Mouse (Mus musculus) ES-Bruce4 (cell line): ENCODE measurements around the gene Mcrip1.

Experiments
- CTCF ChIP-seq: IDR thresholded peaks from one replicate; pipeline ENCODE4 v1.8.1; 2011; ENCODE audit warnings: low read depth, low read length
- EP300 ChIP-seq: IDR thresholded peaks from 2 replicates; pipeline ENCODE4 v1.6.1; 2011; ENCODE audit warnings: low read depth, low read length; ENCODE audit not compliant: insufficient read depth
- POLR2A ChIP-seq: IDR thresholded peaks from one replicate; pipeline ENCODE4 v1.8.1; 2011; ENCODE audit warnings: low read length; ENCODE audit not compliant: insufficient read depth

DNA sequence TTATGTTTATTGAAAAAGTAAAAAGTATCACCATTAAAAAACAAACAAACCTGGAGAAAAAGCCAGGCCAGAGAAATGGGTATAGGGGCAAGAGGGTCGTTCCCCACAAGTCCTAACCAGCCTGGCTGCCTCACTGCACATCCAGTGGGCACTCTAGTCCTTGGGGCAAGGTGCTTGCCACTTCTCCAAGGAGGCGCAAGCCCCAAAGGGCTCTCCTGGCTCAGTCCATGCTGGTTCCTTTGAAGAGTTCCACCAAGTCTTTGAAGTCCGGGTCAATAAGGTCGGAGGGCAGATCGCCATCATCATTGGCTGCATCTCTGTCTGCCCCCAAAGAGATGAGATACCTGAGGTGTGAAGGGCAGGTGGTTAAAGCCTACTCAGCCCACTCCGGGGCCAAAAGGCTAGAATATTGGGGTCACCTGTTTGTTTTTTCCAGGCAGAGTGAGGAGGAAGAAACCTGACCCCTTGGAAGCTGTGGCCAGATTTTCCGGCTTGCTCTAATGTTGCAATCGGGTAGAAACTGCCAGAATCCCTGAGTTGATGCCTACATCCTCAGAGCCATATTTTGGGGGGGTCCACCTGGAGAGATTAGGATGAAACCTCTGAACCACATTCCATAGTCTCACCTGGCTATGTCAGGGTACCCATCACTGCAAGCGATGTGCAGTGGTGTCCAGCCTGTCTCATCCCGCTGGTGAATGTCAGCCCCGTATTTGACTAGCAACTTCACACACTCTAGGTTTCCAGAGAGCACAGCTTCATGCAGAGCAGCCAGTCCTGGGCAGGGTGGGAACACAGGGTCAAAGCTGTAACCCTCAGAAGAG is 671 bp upstream of the Mcrip1 start:
- TF ChIP-seq CTCF (no peak), EP300 (no peak), POLR2A (no peak)
